Mouse (Mus musculus) cortical plate, adult 2 months (tissue): Measurements from ENCODE around the gene Gjc1. TPM values are rescaled to one million over a fixed set of nuclear protein-coding genes. Genes with fewer than 3 reads are reported as not detected.

Experiments
- H3K27ac ChIP-seq: fragments of 200-500 bp; 2 replicates; pipeline ENCODE4 v1.5.1; 2012; ENCODE audit warnings: low read length, control low read depth, inconsistent platforms; ENCODE audit not compliant: insufficient read depth
- H3K4me1 ChIP-seq: fragments of 200-500 bp; 2 replicates; pipeline ENCODE4 v1.6.1; 2011; ENCODE audit warnings: low read length; ENCODE audit not compliant: control insufficient read depth, insufficient read depth
- H3K4me3 ChIP-seq: fragments of 200-500 bp; 2 replicates; pipeline ENCODE4 v1.5.1; 2011; ENCODE audit warnings: mild to moderate bottlenecking, low read length, control low read depth; ENCODE audit not compliant: insufficient read depth
- CTCF ChIP-seq: fragments of 200-500 bp; IDR thresholded peaks from 2 replicates; pipeline ENCODE4 v1.5.1; 2011; ENCODE audit warnings: mild to moderate bottlenecking, control low read depth, low read length; ENCODE audit not compliant: insufficient read depth; ENCODE audit errors: extremely low read depth
- POLR2A ChIP-seq: fragments of 200-500 bp; IDR thresholded peaks from 2 replicates; pipeline ENCODE4 v1.6.1; 2011; ENCODE audit warnings: mild to moderate bottlenecking, low read length, control low read depth; ENCODE audit not compliant: insufficient read depth; ENCODE audit errors: extremely low read depth
- polyA plus RNA-seq: library from polyadenylated mRNA; depleted of rRNA; stranded (reverse); fragments of >200 nt; gene quantifications from 2 replicates; pipeline ENCODE4 v1.2.3, GENCODE M21; 2012

The Gjc1 gene
- polyA plus RNA-seq, 1 experiment = 7.6 TPM

- Histone ChIP-seq H3K27ac (0 out of 2 replicates have a peak overlapping the region, but pooled peaks have one; percentile 11), H3K4me1 (no peaks in the 10 kb centered on the region), H3K4me3 (no peak overlapping the region)
- TF ChIP-seq POLR2A (no peak), CTCF (no peak)
Observed at GRCm38 (mm10) chr11:102837385-102837784, 17.9 kb upstream of the Gjc1 start.

- Histone ChIP-seq H3K27ac (no peak overlapping the region), H3K4me3 (no peak overlapping the region), H3K4me1 (no peaks in the 10 kb centered on the region)
- no peak for TF ChIP-seq POLR2A
- TF ChIP-seq CTCF = no peak
Observed at GRCm38 (mm10) chr11:102836146-102836545, 16.6 kb upstream of the Gjc1 start.

GRCm38 (mm10) chr11:102835549-102835948 lies 16.0 kb upstream of the Gjc1 start, which contains the start of gene Higd1b:
Gene Higd1b (plus strand): TSS chr11:102835849.
- TF ChIP-seq CTCF = no peak
- TF ChIP-seq POLR2A = no peak
- H3K27ac ChIP-seq = no peak within 1 kb of the TSS

GRCm38 (mm10) chr11:102834219-102834618 lies 14.7 kb upstream of the Gjc1 start:
- Histone ChIP-seq H3K4me1 (no peaks in the 10 kb centered on the region), H3K4me3 (no peak overlapping the region), H3K27ac (no peak overlapping the region)
- TF ChIP-seq CTCF (no peak), POLR2A (no peak)

More at GRCm38 (mm10) chr11:102835549-102835948, 16.0 kb upstream of the Gjc1 start, which contains the start of gene Higd1b:
- Histone ChIP-seq H3K4me1 (no peaks in the 10 kb centered on the region), H3K4me3 (no peak within 1 kb of the TSS)

GRCm38 (mm10) chr11:102832700-102833297 lies 13.3 kb upstream of the Gjc1 start:
- no peak overlapping the region for H3K4me3 ChIP-seq
- no peak for TF ChIP-seq CTCF
- TF ChIP-seq POLR2A = no peak
- H3K27ac ChIP-seq = no peak overlapping the region
- no peaks in the 10 kb centered on the region for H3K4me1 ChIP-seq

- no peak for TF ChIP-seq POLR2A
- Histone ChIP-seq H3K4me3 (no peak overlapping the region), H3K4me1 (no peaks in the 10 kb centered on the region), H3K27ac (no peak overlapping the region)
Observed at GRCm38 (mm10) chr11:102830276-102830675, 10.8 kb upstream of the Gjc1 start.

GRCm38 (mm10) chr11:102827097-102827496 lies 7.6 kb upstream of the Gjc1 start:
- no peaks in the 10 kb centered on the region for H3K4me1 ChIP-seq
- no peak overlapping the region for H3K27ac ChIP-seq
- no peak overlapping the region for H3K4me3 ChIP-seq
- TF ChIP-seq POLR2A = no peak
- no peak for TF ChIP-seq CTCF

- TF ChIP-seq POLR2A (no peak), CTCF (no peak)
Observed at GRCm38 (mm10) chr11:102826476-102826875, 7.0 kb upstream of the Gjc1 start.

GRCm38 (mm10) chr11:102821231-102821630 lies 1.7 kb upstream of the Gjc1 start:
- H3K27ac ChIP-seq = no peak overlapping the region
- H3K4me1 ChIP-seq = no peaks in the 10 kb centered on the region
- TF ChIP-seq POLR2A (no peak), CTCF (no peak)
- H3K4me3 ChIP-seq = no peak overlapping the region

More at GRCm38 (mm10) chr11:102826476-102826875, 7.0 kb upstream of the Gjc1 start:
- Histone ChIP-seq H3K4me1 (no peaks in the 10 kb centered on the region), H3K27ac (no peak overlapping the region), H3K4me3 (no peak overlapping the region)

- H3K4me3 ChIP-seq = no peak overlapping the region
- no peaks in the 10 kb centered on the region for H3K4me1 ChIP-seq
- no peak overlapping the region for H3K27ac ChIP-seq
- TF ChIP-seq CTCF (no peak), POLR2A (no peak)
Observed at GRCm38 (mm10) chr11:102820432-102820831, 932 bp upstream of the Gjc1 start.
